Mouse (Mus musculus) CH12.LX (cell line): ENCODE data around the gene Wnt7a. TPM values are rescaled to one million over a fixed set of nuclear protein-coding genes. Genes with fewer than 3 reads are reported as not detected.

Source experiments
- DNase-seq: peaks from one replicate; pipeline ENCODE4 v3.0.0-alpha.2; 2013; ENCODE audit errors: extremely low read depth
- H3K27ac ChIP-seq: 2 replicates; pipeline ENCODE4 v1.5.1; 2012; ENCODE audit warnings: low read depth, mild to moderate bottlenecking, control low read depth, moderate library complexity; ENCODE audit not compliant: insufficient read depth
- H3K27me3 ChIP-seq: replicated peaks from 2 replicates; pipeline ENCODE3; 2012; ENCODE audit warnings: inconsistent platforms
- H3K36me3 ChIP-seq, 2 experiments: replicated peaks in 1 of 2; 2 replicates each; pipeline versions ENCODE3 to v1.6.1; 2012; ENCODE audit warnings: inconsistent platforms in 1 of 2, low read length in 1 of 2, mild to moderate bottlenecking in 1 of 2, mixed read lengths in 1 of 2, moderate library complexity in 1 of 2; ENCODE audit not compliant: control insufficient read depth in 1 of 2, insufficient read depth in 1 of 2
- H3K4me1 ChIP-seq, 2 experiments: 2 replicates each; pipeline ENCODE4 v1.6.1; 2012; ENCODE audit warnings: inconsistent platforms in 1 of 2, moderate library complexity in 1 of 2; ENCODE audit not compliant: insufficient read depth in 2 of 2, control insufficient read depth in 1 of 2
- H3K4me2 ChIP-seq: 2 replicates; pipeline ENCODE4 v1.6.1; 2012; ENCODE audit warnings: low read depth, mild to moderate bottlenecking, control low read depth; ENCODE audit not compliant: poor library complexity, insufficient read depth, severe bottlenecking
- H3K4me3 ChIP-seq, 3 experiments: fragments of 150-350 bp in 1 of 3; sonication (generic) in 1 of 3; replicated peaks in 1 of 3; 2 replicates each; pipeline versions ENCODE3 to v1.5.1; 2011 to 2012; ENCODE audit warnings: low read depth in 2 of 3, low read length in 2 of 3, mild to moderate bottlenecking in 2 of 3, moderate library complexity in 2 of 3, control low read depth in 1 of 3, improper control_type of control experiment in 1 of 3, inconsistent platforms in 1 of 3, mixed read lengths in 1 of 3; ENCODE audit not compliant: poor library complexity in 1 of 3
- H3K79me2 ChIP-seq: replicated peaks from 2 replicates; pipeline ENCODE4 v1.6.1; 2012; ENCODE audit warnings: mild to moderate bottlenecking, moderate library complexity; ENCODE audit not compliant: control insufficient read depth, poor library complexity, insufficient read depth, severe bottlenecking; ENCODE audit errors: extremely low read depth
- H3K9ac ChIP-seq: 2 replicates; pipeline ENCODE4 v1.6.1; 2012; ENCODE audit warnings: low read depth, mild to moderate bottlenecking, control low read depth, moderate library complexity; ENCODE audit not compliant: insufficient read depth
- H3K9me3 ChIP-seq: replicated peaks from 2 replicates; pipeline ENCODE3; 2012; ENCODE audit warnings: low read length, inconsistent platforms, mixed read lengths
- CHD1 ChIP-seq: IDR thresholded peaks from 2 replicates; pipeline ENCODE4 v1.6.1; 2012; ENCODE audit warnings: low read depth, low read length, improper control_type of control experiment, inconsistent platforms
- E2F4 ChIP-seq: IDR thresholded peaks from 2 replicates; pipeline ENCODE4 v1.6.1; 2011; ENCODE audit warnings: low read depth, low read length, improper control_type of control experiment; ENCODE audit not compliant: insufficient replicate concordance
- ELF1 ChIP-seq: IDR thresholded peaks from 2 replicates; pipeline ENCODE4 v1.6.1; 2014; ENCODE audit warnings: low read depth, mild to moderate bottlenecking, inconsistent platforms, low read length, improper control_type of control experiment
- GABPA ChIP-seq: IDR thresholded peaks from 2 replicates; pipeline ENCODE4 v1.6.1; 2012; ENCODE audit warnings: low read depth, low read length, improper control_type of control experiment, inconsistent platforms; ENCODE audit not compliant: insufficient replicate concordance
- HCFC1 ChIP-seq: IDR thresholded peaks from 2 replicates; pipeline ENCODE4 v1.6.1; 2012; ENCODE audit warnings: low read depth, mild to moderate bottlenecking, inconsistent platforms, low read length, improper control_type of control experiment
- IRF4 ChIP-seq: IDR thresholded peaks from 2 replicates; pipeline ENCODE4 v1.6.1; 2014; ENCODE audit warnings: low read depth, mild to moderate bottlenecking, inconsistent platforms, low read length, improper control_type of control experiment
- MAFK ChIP-seq: IDR thresholded peaks from 2 replicates; pipeline ENCODE4 v1.6.1; 2011; ENCODE audit warnings: low read length, improper control_type of control experiment; ENCODE audit not compliant: insufficient replicate concordance
- MAX ChIP-seq: IDR thresholded peaks from 2 replicates; pipeline ENCODE4 v1.6.1; 2011; ENCODE audit warnings: low read length, improper control_type of control experiment
- NELFE ChIP-seq: IDR thresholded peaks from 2 replicates; pipeline ENCODE4 v1.6.1; 2011; ENCODE audit warnings: low read depth, low read length, improper control_type of control experiment
- NRF1 ChIP-seq: IDR thresholded peaks from 2 replicates; pipeline ENCODE4 v1.6.1; 2014; ENCODE audit warnings: low read depth, mild to moderate bottlenecking, inconsistent platforms, low read length, improper control_type of control experiment, moderate library complexity
- PAX5 ChIP-seq: IDR thresholded peaks from 2 replicates; pipeline ENCODE4 v1.6.1; 2012; ENCODE audit warnings: low read length, inconsistent platforms, mixed read lengths
- POLR2A ChIP-seq: IDR thresholded peaks from 2 replicates; pipeline ENCODE4 v1.6.1; 2011; ENCODE audit warnings: low read depth, mild to moderate bottlenecking, improper control_type of control experiment, low read length
- POLR2AphosphoS2 ChIP-seq: IDR thresholded peaks from 2 replicates; pipeline ENCODE4 v1.6.1; 2011; ENCODE audit warnings: low read depth, low read length, improper control_type of control experiment
- RAD21 ChIP-seq: IDR thresholded peaks from 2 replicates; pipeline ENCODE4 v1.6.1; 2011; ENCODE audit warnings: low read depth, mild to moderate bottlenecking, low read length, improper control_type of control experiment, moderate library complexity
- SIN3A ChIP-seq: IDR thresholded peaks from 2 replicates; pipeline ENCODE4 v1.6.1; 2012; ENCODE audit warnings: low read length, improper control_type of control experiment, inconsistent platforms
- SMC3 ChIP-seq: IDR thresholded peaks from 2 replicates; pipeline ENCODE4 v1.6.1; 2011; ENCODE audit warnings: low read depth, low read length, improper control_type of control experiment
- TCF12 ChIP-seq: IDR thresholded peaks from 2 replicates; pipeline ENCODE4 v1.6.1; 2014; ENCODE audit warnings: low read depth, mild to moderate bottlenecking, inconsistent platforms, low read length, improper control_type of control experiment
- UBTF ChIP-seq: IDR thresholded peaks from 2 replicates; pipeline ENCODE4 v1.6.1; 2012; ENCODE audit warnings: low read depth, mild to moderate bottlenecking, inconsistent platforms, low read length, improper control_type of control experiment, moderate library complexity
- USF1 ChIP-seq: IDR thresholded peaks from 2 replicates; pipeline ENCODE4 v1.6.1; 2014; ENCODE audit warnings: low read depth, mild to moderate bottlenecking, inconsistent platforms, low read length, improper control_type of control experiment
- ZKSCAN1 ChIP-seq: IDR thresholded peaks from 2 replicates; pipeline ENCODE4 v1.6.1; 2012; ENCODE audit warnings: low read depth, inconsistent platforms, low read length, improper control_type of control experiment, borderline replicate concordance
- ZMIZ1 ChIP-seq: IDR thresholded peaks from 2 replicates; pipeline ENCODE4 v1.6.1; 2012; ENCODE audit warnings: low read depth, mild to moderate bottlenecking, inconsistent platforms, low read length, improper control_type of control experiment
- ZNF384 ChIP-seq: IDR thresholded peaks from 2 replicates; pipeline ENCODE4 v1.6.1; 2012; ENCODE audit warnings: low read depth, low read length, improper control_type of control experiment, inconsistent platforms
- dilution Hi-C: fragments of 300-500 bp; cut with MboI; formaldehyde crosslinking; loops from 2 replicates; pipeline ENCODE4 v1.14.3; 2020; ENCODE audit warnings: low sequenced_read_pairs; ENCODE audit not compliant: extremely low pct_unique_long_range_greater_than_20kb, extremely low pct_ligation_motif_present
- in situ Hi-C: fragments of 300-500 bp; cut with MboI; formaldehyde crosslinking; loops from 3 replicates; pipeline ENCODE4 v1.14.3; 2019; ENCODE audit warnings: low sequenced_read_pairs, low pct_ligation_motif_present, low pct_unique_long_range_greater_than_20kb, mixed read lengths
- polyA plus RNA-seq: library from polyadenylated mRNA; unstranded; fragments of >175 nt; gene quantifications from 2 replicates; pipeline ENCODE4 v1.2.1, GENCODE M21; 2012; ENCODE audit warnings: low read depth; ENCODE audit not compliant: insufficient read length
- total RNA-seq, 2 experiments: library from RNA; depleted of rRNA; stranded (reverse); fragments of 300-350 nt in 1 of 2; fragments of >200 nt in 1 of 2; gene quantifications; 2 replicates each; pipeline ENCODE4 v1.2.3; 2012 to 2014

The Wnt7a gene
- total and polyA plus RNA-seq, 3 experiments = not detected

GRCm38 (mm10) chr6:91349620-91350019 lies 61.5 kb downstream of the Wnt7a start:
- DNase-seq = no peak
- in situ Hi-C loops = no loop called here
- Histone ChIP-seq H3K9me3 (no peaks in the 10 kb centered on the region), H3K4me3 (no peak overlapping the region), H3K4me2 (no peak overlapping the region), H3K27ac (no peak overlapping the region), H3K27me3 (peaks cover 91% of the 10 kb centered on the region), H3K36me3 (no peaks in the 10 kb centered on the region), H3K4me1 (no peaks in the 10 kb centered on the region), H3K79me2 (no peaks in the 10 kb centered on the region), H3K9ac (no peak overlapping the region)
- TF ChIP-seq MAX (no peak), PAX5 (no peak), TCF12 (no peak), USF1 (no peak), ZNF384 (no peak), HCFC1 (no peak), E2F4 (no peak), RAD21 (no peak), MAFK (no peak), IRF4 (no peak), CHD1 (no peak), GABPA (no peak)
- dilution Hi-C loops = no loop called here

- H3K27me3 ChIP-seq = peaks cover 93% of the 10 kb centered on the region
- DNase-seq = no peak
- dilution Hi-C loops (no loop called here), in situ Hi-C loops (no loop called here)
- TF ChIP-seq ELF1 (no peak), NRF1 (no peak), ZKSCAN1 (no peak), UBTF (no peak), ZMIZ1 (no peak), IRF4 (no peak), RAD21 (no peak), POLR2A (no peak), POLR2AphosphoS2 (no peak), SIN3A (no peak), NELFE (no peak), SMC3 (no peak)
- H3K9ac ChIP-seq = no peak overlapping the region
- no peak overlapping the region for H3K27ac ChIP-seq
- H3K4me2 ChIP-seq = no peak overlapping the region
- H3K4me3 ChIP-seq = no peak overlapping the region
- no peaks in the 10 kb centered on the region for H3K79me2 ChIP-seq
- H3K36me3 ChIP-seq = no peaks in the 10 kb centered on the region
- no peaks in the 10 kb centered on the region for H3K9me3 ChIP-seq
- no peaks in the 10 kb centered on the region for H3K4me1 ChIP-seq
These were observed 63.4 kb downstream of the Wnt7a start for GRCm38 (mm10) chr6:91347721-91348120.
